Mouse (Mus musculus) G1E (cell line): ENCODE measurements around the gene Ston1. TPM values are rescaled to one million over a fixed set of nuclear protein-coding genes. Genes with fewer than 3 reads are reported as not detected.

ENCODE experiments used
- ATAC-seq: 2 replicates; pipeline ENCODE4 v1.8.0; 2016; ENCODE audit warnings: mild to moderate bottlenecking; ENCODE audit not compliant: insufficient number of reproducible peaks, poor library complexity, low FRiP score, severe bottlenecking; ENCODE audit errors: extremely low read depth
- DNase-seq: peaks from one replicate; pipeline ENCODE4 v3.0.0; 2012; ENCODE audit warnings: low spot score
- H3K27me3 ChIP-seq: 2 replicates; pipeline ENCODE4 v1.6.1; 2012; ENCODE audit warnings: mild to moderate bottlenecking, low read length, inconsistent platforms; ENCODE audit not compliant: insufficient read depth
- H3K36me3 ChIP-seq: replicated peaks from 2 replicates; pipeline ENCODE3; 2012; ENCODE audit warnings: mild to moderate bottlenecking, inconsistent platforms
- H3K4me1 ChIP-seq: 2 replicates; pipeline ENCODE4 v1.6.1; 2012; ENCODE audit warnings: low read depth, low read length, inconsistent platforms, mixed read lengths; ENCODE audit not compliant: insufficient read depth
- H3K4me3 ChIP-seq: 2 replicates; pipeline ENCODE4 v1.5.1; 2012; ENCODE audit warnings: low read depth, mild to moderate bottlenecking, inconsistent platforms, low read length, moderate library complexity, mixed read lengths
- H3K9me3 ChIP-seq: replicated peaks from 2 replicates; pipeline ENCODE4 v1.6.1; 2012; ENCODE audit warnings: inconsistent platforms
- CTCF ChIP-seq: IDR thresholded peaks from 2 replicates; pipeline ENCODE4 v1.5.1; 2012; ENCODE audit warnings: low read depth, low read length, inconsistent platforms, mixed read lengths
- GATA1 ChIP-seq: IDR thresholded peaks from 2 replicates; pipeline ENCODE4 v1.6.1; 2012; ENCODE audit warnings: borderline replicate concordance, low read length, inconsistent platforms, mixed read lengths
- GATA2 ChIP-seq: IDR thresholded peaks from 2 replicates; pipeline ENCODE4 v1.6.1; 2012; ENCODE audit warnings: low read depth, low read length, inconsistent platforms, borderline replicate concordance
- POLR2AphosphoS5 ChIP-seq: IDR thresholded peaks from 2 replicates; pipeline ENCODE4 v1.6.1; 2012; ENCODE audit warnings: low read depth, low read length, inconsistent platforms; ENCODE audit not compliant: insufficient replicate concordance
- TAL1 ChIP-seq: conservative IDR thresholded peaks from 2 replicates; pipeline ENCODE4 v1.6.1; 2012; ENCODE audit warnings: low read depth, low read length, inconsistent platforms, mixed read lengths
- polyA plus RNA-seq: library from polyadenylated mRNA; stranded (reverse); fragments of >175 nt; gene quantifications from 2 replicates; pipeline ENCODE4 v1.2.3, GENCODE M21; 2012
- total RNA-seq, 2 experiments: library from RNA; stranded (forward) in 1 of 2; stranded (reverse) in 1 of 2; fragments of 200-1000 nt in 1 of 2; fragments of >200 nt in 1 of 2; fragmentation: Nextera tagmentation in 1 of 2; gene quantifications; 2 replicates each; pipeline ENCODE4 v1.2.3; 2014 to 2017

Gene Ston1
- total and polyA plus RNA-seq, 3 experiments = 0.14 to 1.1 (median 0.49) TPM

DNA sequence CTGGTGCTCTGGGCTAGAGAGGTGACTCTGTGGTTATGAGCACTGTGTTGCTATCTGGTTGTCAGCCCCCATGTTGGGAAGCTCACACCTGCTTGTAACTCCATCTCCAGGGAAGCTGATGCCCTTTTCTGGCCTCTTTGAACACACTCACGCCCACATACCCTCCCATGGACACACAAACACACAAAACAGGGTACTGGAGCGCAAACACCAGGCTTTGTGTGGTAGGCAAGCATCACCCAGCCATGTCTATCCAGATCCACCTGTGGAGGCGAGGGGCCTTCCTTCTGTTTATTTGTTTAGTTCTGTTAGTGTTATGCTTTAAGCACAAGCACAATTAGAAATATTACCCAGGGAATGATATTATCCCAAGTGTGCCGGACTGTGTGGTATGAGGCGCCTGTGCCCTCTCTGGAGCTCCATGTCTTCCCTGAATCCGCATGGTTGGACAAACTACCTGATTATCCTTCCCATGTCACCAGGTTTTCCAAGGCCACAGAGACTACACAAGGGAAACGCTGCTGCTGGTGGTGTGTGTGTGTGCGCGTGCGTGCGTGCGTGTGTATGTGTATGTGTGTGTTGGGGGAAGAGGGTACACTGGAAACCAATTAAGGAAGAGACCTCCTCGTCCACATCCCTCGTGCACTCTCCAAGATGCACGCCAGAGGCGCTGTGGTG is 801 bp upstream of the Ston1 start:
- no peaks in the 10 kb centered on the region for H3K9me3 ChIP-seq
- peaks cover 18% of the 10 kb centered on the region for H3K27me3 ChIP-seq
- DNase-seq (no peak), ATAC-seq (no peak)
- H3K4me1 ChIP-seq = peaks cover 12% of the 10 kb centered on the region
- peak overlapping the region; percentile 59; the same call in 1 of the 2 replicates for H3K4me3 ChIP-seq
- no peak for TF ChIP-seq POLR2AphosphoS5
- TF ChIP-seq CTCF = peak; percentile 26; the same call in 1 of the 2 replicates
- H3K36me3 ChIP-seq = no peaks in the 10 kb centered on the region

DNA sequence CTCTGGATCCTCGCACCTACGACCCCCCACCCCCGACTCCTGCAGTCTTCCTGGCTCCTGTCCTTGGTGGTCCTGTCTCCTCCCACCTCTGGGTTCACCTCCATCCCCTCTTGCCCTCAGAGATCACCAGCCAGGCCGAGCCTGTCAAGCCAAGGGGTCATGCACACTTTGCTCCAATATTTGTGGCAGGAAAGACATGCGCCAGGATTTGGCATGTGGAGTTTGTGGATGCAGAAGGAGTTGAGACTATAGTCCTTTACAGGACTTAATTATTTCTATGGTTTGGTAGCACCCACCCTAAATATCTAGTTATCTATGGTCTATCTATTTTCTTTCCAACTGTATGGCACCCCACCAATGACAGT is 554 bp downstream of the Ston1 start:
- Histone ChIP-seq H3K27me3 (peaks cover 19% of the 10 kb centered on the region), H3K36me3 (no peaks in the 10 kb centered on the region), H3K4me3 (peak overlapping the region; percentile 59; the same call in 1 of the 2 replicates), H3K4me1 (peaks cover 12% of the 10 kb centered on the region), H3K9me3 (no peaks in the 10 kb centered on the region)
- no peak for ATAC-seq
- TF ChIP-seq POLR2AphosphoS5 = no peak
- TF ChIP-seq CTCF = no peak
- no peak for TF ChIP-seq GATA1
- no peak for TF ChIP-seq GATA2
- TF ChIP-seq TAL1 = no peak
- no peak for DNase-seq

DNA sequence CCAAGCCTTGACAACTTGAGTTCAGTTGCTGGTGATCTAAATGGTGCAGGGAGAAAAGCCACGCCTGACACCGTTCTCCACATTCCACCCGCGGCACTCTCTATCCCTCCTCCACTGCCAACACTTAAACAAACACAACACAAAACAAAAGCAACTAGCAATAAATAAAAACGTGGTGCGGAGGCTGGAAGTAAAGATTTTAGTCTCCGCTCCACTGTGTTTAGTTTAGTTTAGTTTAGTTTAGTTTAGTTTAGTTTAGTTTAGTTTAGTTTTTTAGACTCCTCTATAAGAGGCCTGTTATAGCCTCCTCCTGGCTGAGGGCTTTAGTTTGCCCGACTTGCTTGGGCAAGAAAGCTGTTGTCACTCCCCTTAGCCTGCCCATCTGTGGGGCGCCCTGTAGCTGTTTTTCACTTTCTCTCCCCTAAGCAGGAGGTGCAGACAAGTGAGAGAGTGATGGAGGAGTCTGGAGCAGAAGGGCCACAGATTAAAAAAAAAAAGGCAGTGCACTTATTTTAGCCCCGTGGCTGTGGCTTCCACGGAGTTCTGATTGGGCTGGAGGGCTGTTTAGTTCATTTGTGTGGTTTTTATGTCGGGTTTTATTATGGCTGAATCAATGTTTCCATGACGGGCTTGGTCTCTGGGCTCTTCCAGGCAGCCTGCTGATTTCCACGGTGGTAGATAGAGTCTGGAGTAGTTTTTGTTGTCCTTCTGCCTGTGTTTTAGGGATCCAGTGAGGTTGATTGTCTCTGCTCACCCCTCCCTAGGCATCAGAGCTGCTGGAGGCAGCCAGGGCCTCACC is 1.3 kb downstream of the Ston1 start:
- DNase-seq = no peak
- Histone ChIP-seq H3K36me3 (no peaks in the 10 kb centered on the region), H3K9me3 (no peaks in the 10 kb centered on the region), H3K4me1 (peaks cover 12% of the 10 kb centered on the region), H3K4me3 (no peak overlapping the region), H3K27me3 (peaks cover 19% of the 10 kb centered on the region)
- no peak for ATAC-seq
- TF ChIP-seq GATA2 = no peak
- TF ChIP-seq POLR2AphosphoS5 = no peak
- TF ChIP-seq GATA1 = no peak
- no peak for TF ChIP-seq TAL1
- no peak for TF ChIP-seq CTCF

DNA sequence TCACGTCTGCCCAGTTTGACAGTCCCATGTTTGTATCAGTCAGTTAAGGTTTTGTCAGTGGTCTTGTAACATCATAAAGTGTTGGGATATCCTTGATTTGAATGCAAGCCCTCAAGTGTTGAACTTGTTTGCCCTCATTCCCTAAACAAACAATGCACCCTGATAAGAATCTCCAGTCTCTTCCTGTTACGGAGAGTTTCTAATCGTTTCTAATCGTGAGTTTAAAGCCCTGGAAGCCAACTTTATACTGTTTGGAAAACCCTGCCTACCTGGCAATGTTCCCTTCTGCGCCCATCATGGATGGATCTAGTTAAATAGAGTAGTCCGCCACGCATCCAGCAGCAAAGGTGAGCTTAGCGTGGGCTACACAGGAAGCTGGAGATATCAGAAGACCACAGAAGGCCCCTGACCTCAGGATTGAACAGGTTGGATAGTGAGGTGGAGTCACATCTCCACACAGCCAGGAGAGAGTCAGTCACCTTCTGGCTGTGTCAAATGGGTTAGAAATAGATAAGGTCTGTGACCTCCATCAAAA is 3.1 kb downstream of the Ston1 start:
- no peak for TF ChIP-seq POLR2AphosphoS5
- TF ChIP-seq GATA2 = no peak
- TF ChIP-seq CTCF = no peak
- TF ChIP-seq TAL1 = no peak
- TF ChIP-seq GATA1 = no peak
- Histone ChIP-seq H3K36me3 (no peaks in the 10 kb centered on the region), H3K27me3 (peaks cover 19% of the 10 kb centered on the region), H3K9me3 (no peaks in the 10 kb centered on the region), H3K4me3 (no peak overlapping the region), H3K4me1 (peaks cover 12% of the 10 kb centered on the region)
- no peak for DNase-seq
- ATAC-seq = no peak

DNA sequence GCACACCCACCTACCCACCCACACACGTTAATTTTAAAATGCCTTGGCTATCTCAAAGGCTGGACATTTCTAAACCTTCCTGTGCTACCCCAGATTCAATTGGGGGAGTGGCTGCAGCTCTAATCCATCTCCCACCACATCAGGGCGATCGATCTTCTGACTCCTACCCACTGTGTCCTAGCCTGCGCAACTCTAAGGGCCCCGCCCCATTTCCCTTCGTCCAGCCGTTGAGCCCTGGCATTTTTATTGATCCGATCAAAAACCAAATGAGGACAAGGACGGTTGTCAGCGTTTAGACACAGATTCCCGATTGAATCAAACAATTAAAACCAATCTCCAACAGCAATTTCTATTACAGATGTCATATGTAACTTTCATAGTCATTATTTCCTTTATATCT is 6.5 kb downstream of the Ston1 start:
- Histone ChIP-seq H3K4me1 (no peaks in the 10 kb centered on the region), H3K4me3 (no peak overlapping the region), H3K36me3 (no peaks in the 10 kb centered on the region), H3K9me3 (no peaks in the 10 kb centered on the region), H3K27me3 (peaks cover 6% of the 10 kb centered on the region; the same call in 1 of the 2 replicates)
- ATAC-seq = no peak
- no peak for DNase-seq
- no peak for TF ChIP-seq GATA1
- no peak for TF ChIP-seq TAL1
- TF ChIP-seq GATA2 = no peak
- no peak for TF ChIP-seq CTCF
- no peak for TF ChIP-seq POLR2AphosphoS5

DNA sequence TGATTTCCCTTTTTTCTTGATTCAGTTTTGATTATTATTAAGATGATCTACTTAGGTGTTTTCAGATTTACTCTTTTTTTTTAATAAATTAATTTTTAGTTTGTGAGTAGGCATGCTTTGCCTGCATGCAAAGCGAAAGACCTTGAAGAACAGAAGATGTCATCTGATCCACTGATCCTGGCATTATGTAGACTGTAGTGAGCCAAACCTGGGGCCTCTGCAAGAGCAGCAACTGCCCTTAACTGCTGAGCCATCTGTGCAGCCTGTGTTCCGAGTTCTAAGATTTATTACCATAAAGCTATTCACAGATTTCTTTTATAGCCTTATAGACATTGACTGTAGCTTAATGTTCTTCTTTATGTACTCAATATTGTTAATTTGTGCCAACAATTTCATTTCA is 8.6 kb downstream of the Ston1 start:
- Histone ChIP-seq H3K4me3 (no peak overlapping the region), H3K4me1 (no peaks in the 10 kb centered on the region), H3K36me3 (no peaks in the 10 kb centered on the region), H3K9me3 (no peaks in the 10 kb centered on the region), H3K27me3 (peaks cover 2% of the 10 kb centered on the region; the same call in 1 of the 2 replicates)
- no peak for TF ChIP-seq GATA2
- TF ChIP-seq POLR2AphosphoS5 = no peak
- TF ChIP-seq CTCF = no peak
- TF ChIP-seq TAL1 = no peak
- TF ChIP-seq GATA1 = no peak
- no peak for ATAC-seq
- no peak for DNase-seq

DNA sequence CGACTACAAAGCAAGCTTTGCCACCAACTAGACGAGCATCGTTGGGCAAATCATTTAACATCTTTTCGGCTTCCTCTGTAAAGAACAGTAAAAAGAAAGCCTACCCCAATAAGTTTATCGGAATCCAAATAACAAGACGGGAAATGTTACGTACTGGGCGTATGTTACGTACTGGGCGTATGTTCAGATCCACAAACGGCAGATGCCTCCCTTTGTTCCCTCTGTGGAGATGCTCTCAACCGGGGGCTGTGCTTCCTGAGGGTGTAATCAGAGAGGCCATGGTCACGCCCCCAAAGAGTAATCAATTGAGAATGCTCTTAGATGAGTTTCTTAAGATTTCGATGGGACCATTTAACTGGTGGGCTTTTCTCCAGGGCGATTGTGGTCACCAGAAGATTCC is 11.9 kb downstream of the Ston1 start:
- no peak for ATAC-seq
- Histone ChIP-seq H3K4me3 (no peak overlapping the region), H3K4me1 (no peaks in the 10 kb centered on the region), H3K9me3 (no peaks in the 10 kb centered on the region), H3K27me3 (no peaks in the 10 kb centered on the region), H3K36me3 (no peaks in the 10 kb centered on the region)
- TF ChIP-seq TAL1 (no peak), GATA2 (no peak), POLR2AphosphoS5 (no peak), CTCF (no peak), GATA1 (no peak)
- DNase-seq = no peak
